Mouse (Mus musculus): ENCODE results near the gene Ppa2. TPM values are rescaled to one million over a fixed set of nuclear protein-coding genes. Genes with fewer than 3 reads are reported as not detected.

The Ppa2 gene
- polyA plus RNA-seq, 1 experiment = 14.6 TPM

DNA sequence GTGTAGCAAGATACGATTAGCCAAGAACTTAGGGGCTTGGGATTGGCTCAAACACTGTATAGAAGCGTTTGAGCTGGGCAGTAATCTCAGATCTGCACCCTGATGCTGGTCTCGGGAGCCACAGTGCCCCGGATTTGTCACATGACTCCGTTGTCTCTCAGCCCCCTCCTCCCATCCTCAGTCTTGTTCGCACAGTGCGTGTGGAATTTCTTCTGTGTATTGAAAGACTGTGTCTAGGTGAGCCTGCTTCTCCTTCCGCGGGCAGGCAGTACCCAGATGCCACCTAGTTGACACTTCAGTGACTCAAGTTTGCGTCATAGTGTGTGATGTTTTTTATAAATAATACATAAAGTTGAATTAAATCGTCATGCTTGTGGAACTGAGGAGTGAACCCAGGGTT lies 71.6 kb downstream of the Ppa2 start:
- WGBS = 92% methylated on average over 11 of the region's 11 CpGs
- TF ChIP-seq POLR2A (IDR thresholded peaks at IDR 0.05; ENCODE audit: low read depth, low read length) (no peak), CTCF (IDR thresholded peaks at IDR 0.05; ENCODE audit: extremely low read depth, insufficient read depth, insufficient read length, insufficient replicate concordance) (no peak)
- Histone ChIP-seq H3K4me3 (ENCODE audit: extremely low read depth, insufficient read depth, insufficient read length) (no peak overlapping the region), H3K4me1 (ENCODE audit: control insufficient read depth, insufficient read depth, insufficient read length) (no peaks in the 10 kb centered on the region), H3K27ac (ENCODE audit: insufficient read depth, low read length) (no peak overlapping the region), H3K27me3 (ENCODE audit: control insufficient read depth, insufficient read depth, low read length) (no peaks in the 10 kb centered on the region), H3K36me3 (ENCODE audit: control insufficient read depth, insufficient read depth, low read length) (peaks cover 5% of the 10 kb centered on the region)
- DNase-seq (ENCODE audit: low read depth in 1 of 2, low spot score in 2 of 2) = no peak

DNA sequence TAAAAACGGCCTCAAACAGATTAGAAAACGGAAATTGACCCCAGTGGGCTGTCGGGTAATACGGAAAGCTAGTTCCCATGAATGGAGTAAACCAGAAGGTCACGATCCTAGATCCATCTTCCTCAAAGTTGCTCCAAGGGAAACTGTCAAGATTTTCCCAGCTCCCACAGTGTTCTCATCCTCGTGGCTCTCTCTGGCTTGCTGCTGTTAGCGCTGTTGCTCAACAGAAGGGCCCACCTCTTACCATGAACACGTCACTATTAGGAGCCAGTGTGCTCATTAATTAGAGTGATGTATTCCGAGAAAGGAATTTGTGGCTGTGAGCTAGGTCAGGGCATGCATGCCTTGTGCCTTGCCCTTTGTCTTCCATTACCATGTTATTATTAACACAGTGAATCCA lies 72.2 kb downstream of the Ppa2 start:
- no peaks in the 10 kb centered on the region for H3K27me3 ChIP-seq (ENCODE audit: control insufficient read depth, insufficient read depth, low read length)
- peaks cover 5% of the 10 kb centered on the region for H3K36me3 ChIP-seq (ENCODE audit: control insufficient read depth, insufficient read depth, low read length)
- H3K27ac ChIP-seq (ENCODE audit: insufficient read depth, low read length) = no peak overlapping the region
- no peak for TF ChIP-seq CTCF (IDR thresholded peaks at IDR 0.05; ENCODE audit: extremely low read depth, insufficient read depth, insufficient read length, insufficient replicate concordance)
- TF ChIP-seq POLR2A (IDR thresholded peaks at IDR 0.05; ENCODE audit: low read depth, low read length) = no peak
- no peak overlapping the region for H3K4me3 ChIP-seq (ENCODE audit: extremely low read depth, insufficient read depth, insufficient read length)
- H3K4me1 ChIP-seq (ENCODE audit: control insufficient read depth, insufficient read depth, insufficient read length) = no peaks in the 10 kb centered on the region
- DNase-seq (ENCODE audit: low read depth in 1 of 2, low spot score in 2 of 2) = no peak
- WGBS = 93% methylated on average over 9 of the region's 9 CpGs

DNA sequence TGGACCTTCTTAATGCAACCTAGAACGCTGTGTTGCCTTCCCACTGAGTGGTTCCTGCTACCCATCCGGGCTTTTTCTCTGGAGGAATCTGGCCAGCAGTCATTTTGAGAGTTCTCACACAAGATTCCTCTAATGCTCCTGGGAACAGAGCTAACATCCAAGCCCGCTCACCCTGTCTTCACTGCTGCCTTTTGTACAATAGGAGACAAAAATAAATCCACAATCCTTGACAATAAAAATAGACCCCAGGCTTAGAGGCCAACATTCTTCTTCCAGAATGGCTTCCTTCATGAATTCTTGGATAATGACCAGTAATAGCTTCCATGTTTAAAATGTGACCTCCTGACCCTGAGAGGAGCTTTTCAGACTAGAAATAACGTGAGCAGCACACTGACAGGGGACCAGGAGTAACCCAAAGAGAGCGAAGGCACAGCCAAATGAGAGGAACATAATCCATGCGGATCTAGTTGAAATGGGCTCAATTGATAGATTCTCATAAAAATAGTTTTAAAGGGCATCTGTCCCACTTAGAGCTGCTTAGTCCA lies 74.3 kb downstream of the Ppa2 start:
- Histone ChIP-seq H3K4me1 (ENCODE audit: control insufficient read depth, insufficient read depth, insufficient read length) (no peaks in the 10 kb centered on the region), H3K36me3 (ENCODE audit: control insufficient read depth, insufficient read depth, low read length) (no peaks in the 10 kb centered on the region), H3K27ac (ENCODE audit: insufficient read depth, low read length) (no peak overlapping the region), H3K27me3 (ENCODE audit: control insufficient read depth, insufficient read depth, low read length) (no peaks in the 10 kb centered on the region), H3K4me3 (ENCODE audit: extremely low read depth, insufficient read depth, insufficient read length) (no peak overlapping the region)
- DNase-seq (ENCODE audit: low read depth in 1 of 2, low spot score in 2 of 2) = no peak
- WGBS = 90% methylated on average over 6 of the region's 6 CpGs
- TF ChIP-seq CTCF (IDR thresholded peaks at IDR 0.05; ENCODE audit: extremely low read depth, insufficient read depth, insufficient read length, insufficient replicate concordance) = no peak
- no peak for TF ChIP-seq POLR2A (IDR thresholded peaks at IDR 0.05; ENCODE audit: low read depth, low read length)

DNA sequence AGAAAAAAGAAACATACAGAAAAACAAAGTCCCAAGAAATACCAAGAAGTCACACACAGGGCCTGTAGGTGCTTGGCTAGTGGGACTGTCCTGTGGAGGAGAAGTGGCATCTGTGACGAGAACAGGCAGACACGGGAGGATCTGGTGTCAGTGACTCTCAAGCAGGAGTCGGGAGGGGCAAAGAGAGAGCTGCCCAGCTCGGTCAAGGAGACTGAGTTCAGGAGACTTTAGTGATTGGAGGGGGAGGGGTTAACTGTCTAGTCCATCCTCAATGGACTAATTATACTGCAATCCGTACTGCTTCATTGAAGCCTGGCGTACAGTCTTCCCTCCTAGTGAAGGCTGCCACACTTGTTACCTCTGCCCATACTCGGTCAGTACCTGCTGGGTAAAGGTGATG lies 77.4 kb downstream of the Ppa2 start:
- H3K36me3 ChIP-seq (ENCODE audit: control insufficient read depth, insufficient read depth, low read length) = no peaks in the 10 kb centered on the region
- no peak for DNase-seq (ENCODE audit: low read depth in 1 of 2, low spot score in 2 of 2)
- no peak overlapping the region for H3K27ac ChIP-seq (ENCODE audit: insufficient read depth, low read length)
- TF ChIP-seq CTCF (IDR thresholded peaks at IDR 0.05; ENCODE audit: extremely low read depth, insufficient read depth, insufficient read length, insufficient replicate concordance) (no peak), POLR2A (IDR thresholded peaks at IDR 0.05; ENCODE audit: low read depth, low read length) (no peak)
- no peaks in the 10 kb centered on the region for H3K27me3 ChIP-seq (ENCODE audit: control insufficient read depth, insufficient read depth, low read length)
- H3K4me3 ChIP-seq (ENCODE audit: extremely low read depth, insufficient read depth, insufficient read length) = no peak overlapping the region
- WGBS = 92% methylated on average over 7 of the region's 7 CpGs
- no peaks in the 10 kb centered on the region for H3K4me1 ChIP-seq (ENCODE audit: control insufficient read depth, insufficient read depth, insufficient read length)

DNA sequence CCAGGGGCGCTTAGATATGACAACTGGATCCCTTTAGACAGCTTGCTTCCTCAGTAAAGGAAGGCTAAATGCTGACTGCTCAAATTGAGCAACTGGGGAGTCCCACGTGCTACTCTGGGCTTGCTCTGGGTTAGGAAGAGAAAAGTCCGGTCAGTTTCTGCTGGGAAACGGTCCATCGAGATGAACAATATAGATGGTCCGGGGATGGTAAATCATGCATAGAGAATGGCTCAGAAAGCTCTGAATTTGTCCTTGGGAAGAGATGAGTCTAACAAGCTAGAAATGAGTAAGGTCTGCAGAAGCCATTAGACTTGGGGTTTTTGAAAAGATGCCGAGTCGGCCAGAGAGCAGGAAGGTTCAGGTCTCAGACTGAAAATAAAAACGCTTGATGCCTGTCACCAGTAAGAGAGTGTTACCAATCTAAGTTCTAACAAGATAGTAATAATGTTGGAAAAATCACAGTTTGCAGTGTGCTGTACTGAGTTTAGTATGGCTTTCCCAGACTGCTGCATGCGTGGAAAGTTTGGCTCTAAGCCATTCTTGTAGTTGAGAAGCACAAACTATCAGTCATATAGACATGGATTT lies 80.0 kb downstream of the Ppa2 start:
- no peak for DNase-seq (ENCODE audit: low read depth in 1 of 2, low spot score in 2 of 2)
- Histone ChIP-seq H3K27me3 (ENCODE audit: control insufficient read depth, insufficient read depth, low read length) (no peaks in the 10 kb centered on the region), H3K4me3 (ENCODE audit: extremely low read depth, insufficient read depth, insufficient read length) (no peak overlapping the region), H3K27ac (ENCODE audit: insufficient read depth, low read length) (no peak overlapping the region), H3K4me1 (ENCODE audit: control insufficient read depth, insufficient read depth, insufficient read length) (peaks cover 2% of the 10 kb centered on the region; the same call in 1 of the 2 replicates), H3K36me3 (ENCODE audit: control insufficient read depth, insufficient read depth, low read length) (no peaks in the 10 kb centered on the region)
- TF ChIP-seq CTCF (IDR thresholded peaks at IDR 0.05; ENCODE audit: extremely low read depth, insufficient read depth, insufficient read length, insufficient replicate concordance) (no peak), POLR2A (IDR thresholded peaks at IDR 0.05; ENCODE audit: low read depth, low read length) (no peak)
- WGBS = 90% methylated on average over 10 of the region's 10 CpGs

DNA sequence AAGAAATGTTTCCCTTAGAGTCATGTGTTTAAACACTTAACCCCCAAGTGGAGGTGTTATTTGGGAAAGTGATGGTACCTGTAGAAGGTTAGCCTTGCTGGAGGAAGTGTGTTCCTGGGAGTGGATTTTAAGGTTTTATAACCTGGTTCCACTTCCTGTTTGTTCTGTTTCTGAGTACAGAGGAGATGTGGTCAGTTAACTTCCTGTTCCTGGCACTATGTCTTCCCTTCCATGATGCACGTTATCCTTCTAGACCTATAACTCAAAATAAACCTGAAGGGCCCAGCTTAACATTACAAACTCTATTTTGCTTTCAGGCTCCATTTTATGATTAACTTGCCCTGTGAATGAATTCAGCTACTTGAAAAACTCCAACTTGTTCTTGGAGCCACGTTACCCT lies 84.6 kb downstream of the Ppa2 start:
- WGBS = 48% methylated on average over 2 of the region's 2 CpGs
- Histone ChIP-seq H3K36me3 (ENCODE audit: control insufficient read depth, insufficient read depth, low read length) (no peaks in the 10 kb centered on the region), H3K27ac (ENCODE audit: insufficient read depth, low read length) (no peak overlapping the region), H3K4me3 (ENCODE audit: extremely low read depth, insufficient read depth, insufficient read length) (no peak overlapping the region), H3K4me1 (ENCODE audit: control insufficient read depth, insufficient read depth, insufficient read length) (peaks cover 3% of the 10 kb centered on the region; the same call in 1 of the 2 replicates), H3K27me3 (ENCODE audit: control insufficient read depth, insufficient read depth, low read length) (no peaks in the 10 kb centered on the region)
- peak in 1 of 2 experiments; percentile 8 for DNase-seq (ENCODE audit: low read depth in 1 of 2, low spot score in 2 of 2)
- no peak for TF ChIP-seq CTCF (IDR thresholded peaks at IDR 0.05; ENCODE audit: extremely low read depth, insufficient read depth, insufficient read length, insufficient replicate concordance)
- no peak for TF ChIP-seq POLR2A (IDR thresholded peaks at IDR 0.05; ENCODE audit: low read depth, low read length)

DNA sequence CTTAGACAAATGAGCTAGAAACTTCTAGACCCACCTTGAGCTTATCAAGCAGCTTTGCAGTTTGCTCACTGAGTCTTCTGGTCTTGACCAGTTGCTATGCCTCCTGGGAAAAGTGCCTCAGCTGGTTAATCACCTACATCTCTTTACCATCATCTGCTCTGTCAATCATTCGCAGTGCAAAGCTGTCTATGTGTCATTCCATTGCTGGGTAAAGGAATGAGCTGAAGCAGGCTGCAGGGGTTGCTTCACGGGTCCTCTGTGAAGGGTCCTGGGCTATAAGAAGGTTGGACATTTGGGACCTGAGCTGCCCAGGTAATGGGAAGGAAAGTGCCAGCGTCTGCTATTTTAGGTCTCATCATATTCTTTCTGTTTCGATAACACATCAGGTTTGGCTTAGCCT lies 93.9 kb downstream of the Ppa2 start:
- WGBS = 87% methylated on average over 4 of the region's 4 CpGs
- H3K27me3 ChIP-seq (ENCODE audit: control insufficient read depth, insufficient read depth, low read length) = no peaks in the 10 kb centered on the region

More for the DNA sequence above, 93.9 kb downstream of the Ppa2 start:
- TF ChIP-seq POLR2A (IDR thresholded peaks at IDR 0.05; ENCODE audit: low read depth, low read length) (no peak), CTCF (IDR thresholded peaks at IDR 0.05; ENCODE audit: extremely low read depth, insufficient read depth, insufficient read length, insufficient replicate concordance) (no peak)
- Histone ChIP-seq H3K27ac (ENCODE audit: insufficient read depth, low read length) (no peak overlapping the region), H3K4me3 (ENCODE audit: extremely low read depth, insufficient read depth, insufficient read length) (no peak overlapping the region), H3K36me3 (ENCODE audit: control insufficient read depth, insufficient read depth, low read length) (no peaks in the 10 kb centered on the region), H3K4me1 (ENCODE audit: control insufficient read depth, insufficient read depth, insufficient read length) (no peaks in the 10 kb centered on the region)
- DNase-seq (ENCODE audit: low read depth in 1 of 2, low spot score in 2 of 2) = no peak
